Mouse (Mus musculus) MEL (cell line): ENCODE measurements around the gene Frk. TPM values are rescaled to one million over a fixed set of nuclear protein-coding genes. Genes with fewer than 3 reads are reported as not detected.
A peak's percentile ranks its signal among the peaks of the same experiment; 100 is the strongest.

Source experiments
- DNase-seq: peaks from one replicate; pipeline ENCODE4 v3.0.0; 2011; ENCODE audit warnings: low read depth, low spot score
- H3K27ac ChIP-seq: 2 replicates; pipeline ENCODE4 v1.5.1; 2012; ENCODE audit warnings: low read depth, mild to moderate bottlenecking, control low read depth, low read length, moderate library complexity; ENCODE audit not compliant: control insufficient read depth
- H3K27me3 ChIP-seq, 2 experiments: fragments of 150-350 bp in 1 of 2; sonication (generic) in 1 of 2; 2 replicates each; pipeline ENCODE4 v1.6.1; 2012; ENCODE audit warnings: low read length in 2 of 2, mild to moderate bottlenecking in 2 of 2, improper control_type of control experiment in 1 of 2, moderate library complexity in 1 of 2; ENCODE audit not compliant: insufficient read depth in 2 of 2, control insufficient read depth in 1 of 2
- H3K36me3 ChIP-seq, 2 experiments: 2 replicates each; pipeline ENCODE4 v1.6.1; 2012 to 2014; ENCODE audit warnings: low read length in 2 of 2, improper control_type of control experiment in 1 of 2, inconsistent platforms in 1 of 2, mild to moderate bottlenecking in 1 of 2; ENCODE audit not compliant: insufficient read depth in 2 of 2, control insufficient read depth in 1 of 2
- H3K4me1 ChIP-seq, 2 experiments: fragments of 150-350 bp in 1 of 2; sonication (generic) in 1 of 2; 2 replicates each; pipeline ENCODE4 v1.6.1; 2012; ENCODE audit warnings: low read length in 2 of 2, improper control_type of control experiment in 1 of 2, mild to moderate bottlenecking in 1 of 2; ENCODE audit not compliant: insufficient read depth in 2 of 2, control insufficient read depth in 1 of 2
- H3K4me3 ChIP-seq, 2 experiments: fragments of 150-350 bp in 1 of 2; sonication (generic) in 1 of 2; 2 replicates each; pipeline ENCODE4 v1.5.1; 2012; ENCODE audit warnings: low read depth in 2 of 2, low read length in 2 of 2, mild to moderate bottlenecking in 2 of 2, moderate library complexity in 2 of 2, control low read depth in 1 of 2, improper control_type of control experiment in 1 of 2; ENCODE audit not compliant: control insufficient read depth in 1 of 2, insufficient read depth in 1 of 2
- H3K79me2 ChIP-seq: 2 replicates; pipeline ENCODE4 v1.6.1; 2012; ENCODE audit warnings: mild to moderate bottlenecking, low read length, moderate library complexity; ENCODE audit not compliant: control insufficient read depth, poor library complexity, insufficient read depth
- H3K9ac ChIP-seq: 2 replicates; pipeline ENCODE4 v1.6.1; 2012; ENCODE audit warnings: low read depth, mild to moderate bottlenecking, control low read depth, low read length, moderate library complexity; ENCODE audit not compliant: control insufficient read depth, poor library complexity, severe bottlenecking
- H3K9me3 ChIP-seq: fragments of 150-350 bp; sonication (generic); replicated peaks from 2 replicates; pipeline ENCODE4 v1.6.1; 2012; ENCODE audit warnings: mild to moderate bottlenecking, low read length, improper control_type of control experiment, moderate library complexity; ENCODE audit not compliant: insufficient read depth
- BHLHE40 ChIP-seq: IDR thresholded peaks from 2 replicates; pipeline ENCODE4 v1.6.1; 2012; ENCODE audit warnings: low read depth, mild to moderate bottlenecking, inconsistent platforms, low read length, improper control_type of control experiment, borderline replicate concordance
- CTCF ChIP-seq, 3 experiments: IDR thresholded peaks in 2 of 3; conservative IDR thresholded peaks in 1 of 3; 2 replicates each; pipeline ENCODE4 v1.5.1; 2011 to 2012; ENCODE audit warnings: low read length in 3 of 3, low read depth in 2 of 3, mild to moderate bottlenecking in 2 of 3, improper control_type of control experiment in 1 of 3, inconsistent platforms in 1 of 3, mixed read lengths in 1 of 3, moderate library complexity in 1 of 3; ENCODE audit not compliant: control insufficient read depth in 1 of 3, insufficient read depth in 1 of 3, poor library complexity in 1 of 3, severe bottlenecking in 1 of 3
- E2F4 ChIP-seq: IDR thresholded peaks from 2 replicates; pipeline ENCODE4 v1.6.1; 2011; ENCODE audit warnings: low read depth, low read length, improper control_type of control experiment, borderline replicate concordance
- EP300 ChIP-seq, 2 experiments: IDR thresholded peaks; 2 replicates each; pipeline ENCODE4 v1.6.1; 2011; ENCODE audit warnings: improper control_type of control experiment in 2 of 2, low read length in 2 of 2, low read depth in 1 of 2, mild to moderate bottlenecking in 1 of 2
- GATA1 ChIP-seq: IDR thresholded peaks from 2 replicates; pipeline ENCODE4 v1.6.1; 2011; ENCODE audit warnings: low read depth, low read length, improper control_type of control experiment
- MAZ ChIP-seq: IDR thresholded peaks from 2 replicates; pipeline ENCODE4 v1.6.1; 2012; ENCODE audit warnings: low read depth, mild to moderate bottlenecking, inconsistent platforms, low read length, improper control_type of control experiment
- MYB ChIP-seq: IDR thresholded peaks from 2 replicates; pipeline ENCODE4 v1.6.1; 2011; ENCODE audit warnings: mild to moderate bottlenecking, low read depth, low read length, improper control_type of control experiment
- MYC ChIP-seq: IDR thresholded peaks from 2 replicates; pipeline ENCODE4 v1.6.1; 2011; ENCODE audit warnings: low read depth, mild to moderate bottlenecking, low read length, improper control_type of control experiment, moderate library complexity
- POLR2AphosphoS5 ChIP-seq: IDR thresholded peaks from 2 replicates; pipeline ENCODE4 v1.6.1; 2012; ENCODE audit warnings: low read depth, borderline replicate concordance, mild to moderate bottlenecking, inconsistent platforms, low read length, moderate library complexity, mixed read lengths
- RAD21 ChIP-seq: IDR thresholded peaks from 2 replicates; pipeline ENCODE4 v1.6.1; 2011; ENCODE audit warnings: mild to moderate bottlenecking, low read depth, low read length, improper control_type of control experiment
- RCOR1 ChIP-seq: IDR thresholded peaks from 2 replicates; pipeline ENCODE4 v1.6.1; 2012; ENCODE audit warnings: low read depth, mild to moderate bottlenecking, inconsistent platforms, low read length, improper control_type of control experiment
- SIN3A ChIP-seq: IDR thresholded peaks from 2 replicates; pipeline ENCODE4 v1.6.1; 2012; ENCODE audit warnings: low read length, improper control_type of control experiment, inconsistent platforms
- TBP ChIP-seq: IDR thresholded peaks from 2 replicates; pipeline ENCODE4 v1.8.0; 2011; ENCODE audit warnings: low read depth, low read length, improper control_type of control experiment
- TCF12 ChIP-seq: IDR thresholded peaks from 2 replicates; pipeline ENCODE4 v1.6.1; 2014; ENCODE audit warnings: low read depth, mild to moderate bottlenecking, inconsistent platforms, low read length, improper control_type of control experiment, moderate library complexity
- ZMIZ1 ChIP-seq: IDR thresholded peaks from 2 replicates; pipeline ENCODE4 v1.6.1; 2012; ENCODE audit warnings: low read depth, mild to moderate bottlenecking, inconsistent platforms, low read length, improper control_type of control experiment, moderate library complexity
- ZNF384 ChIP-seq: IDR thresholded peaks from 2 replicates; pipeline ENCODE4 v1.6.1; 2012; ENCODE audit warnings: low read depth, mild to moderate bottlenecking, inconsistent platforms, low read length, improper control_type of control experiment
- polyA plus RNA-seq, 2 experiments: library from polyadenylated mRNA; stranded (reverse) in 1 of 2; unstranded in 1 of 2; fragments of >175 nt in 1 of 2; fragments of >200 nt in 1 of 2; gene quantifications; 2 replicates each; pipeline versions ENCODE4 v1.2.1 to v1.2.4; 2012; ENCODE audit warnings: low replicate concordance in 2 of 2, low read depth in 1 of 2; ENCODE audit not compliant: insufficient read length in 2 of 2, insufficient read depth in 1 of 2, missing spikeins in 1 of 2
- total RNA-seq: library from RNA; depleted of rRNA; stranded (reverse); fragments of 300-350 nt; gene quantifications from 2 replicates; pipeline ENCODE4 v1.2.3, GENCODE M21; 2012

Frk gene
- total and polyA plus RNA-seq, 3 experiments: not detected

GRCm38 (mm10) chr10:34532507-34532906, 49.3 kb downstream of the Frk start:
- no peaks in the 10 kb centered on the region for H3K79me2 ChIP-seq
- H3K4me3 ChIP-seq: no peak overlapping the region
- H3K36me3 ChIP-seq: no peaks in the 10 kb centered on the region
- no peak overlapping the region for H3K27ac ChIP-seq
- H3K27me3 ChIP-seq: no peaks in the 10 kb centered on the region
- no peak for TF ChIP-seq RAD21
- no peak for TF ChIP-seq TCF12
- no peak for TF ChIP-seq POLR2AphosphoS5
- TF ChIP-seq SIN3A: no peak
- peak; percentile 40 for TF ChIP-seq RCOR1
- no peaks in the 10 kb centered on the region for H3K9me3 ChIP-seq
- H3K9ac ChIP-seq: no peak overlapping the region
- peak; percentile 14 for DNase-seq
- H3K4me1 ChIP-seq: no peaks in the 10 kb centered on the region

- TF ChIP-seq GATA1: no peak
- TF ChIP-seq BHLHE40: no peak
- TF ChIP-seq ZMIZ1: no peak
- no peak for TF ChIP-seq TBP
- TF ChIP-seq E2F4: no peak
- no peak for TF ChIP-seq MYB
- TF ChIP-seq ZNF384: peak; percentile 82
- TF ChIP-seq MAZ: no peak
- no peak for TF ChIP-seq CTCF (IDR thresholded peaks at IDR 0.05 in 2 of 3, conservative IDR thresholded peaks at IDR 0.05 in 1 of 3; ENCODE audit: control insufficient read depth in 1 of 3, insufficient read depth in 1 of 3, low read depth in 2 of 3, low read length in 3 of 3, poor library complexity in 1 of 3, severe bottlenecking in 1 of 3)
- TF ChIP-seq TCF12: no peak
- 0 out of 2 replicates have a peak, but pooled peaks have one; percentile 2 for TF ChIP-seq MYC
- peak; percentile 44 to 71; a peak in 2 of 4 replicates for TF ChIP-seq EP300 (IDR thresholded peaks at IDR 0.05; ENCODE audit: low read depth in 1 of 2, low read length in 2 of 2)
- H3K9ac ChIP-seq: no peak overlapping the region
- H3K4me3 ChIP-seq: no peak overlapping the region
- no peaks in the 10 kb centered on the region for H3K9me3 ChIP-seq
- H3K27me3 ChIP-seq: no peaks in the 10 kb centered on the region
- DNase-seq: peak; percentile 33
- H3K27ac ChIP-seq: no peak overlapping the region
- H3K79me2 ChIP-seq: no peaks in the 10 kb centered on the region
- peaks cover 8 to 9% of the 10 kb centered on the region in 2 experiments for H3K4me1 ChIP-seq
- H3K36me3 ChIP-seq: peaks cover 0 to 16% of the 10 kb centered on the region in 2 experiments; a peak in 2 of 4 replicates
Observed at GRCm38 (mm10) chr10:34540687-34541086, 57.5 kb downstream of the Frk start.
